Comparison of ENCODE assay signal across 6 mouse cellular contexts in genomic region chr1:26053415-26053814, GRCm38 (mm10).
"Had no signal": no experiment of that assay in that cellular context is flagged by ENCODE, and none has a peak within 500 bp of the region (broad histone marks: within the 10 kb centered on the region; RNA-seq: fewer than 3 reads in every experiment).

No protein-coding gene starts in this region.

- ATAC-seq: midbrain, embryonic 15.5 days had no signal

- DNase-seq: kidney, postnatal 36 days; lung, adult 2 months; lung, postnatal 10 days; retina, postnatal 1 day; thymus, postnatal 4 days had no signal
